Mouse (Mus musculus): ENCODE measurements around the gene Samd15.
"Not testable (repeated sequence)": the region's sequence is repeated elsewhere in the genome, so short reads cannot be mapped to it uniquely, and the experiment has no call there.

Gene Samd15

DNA sequence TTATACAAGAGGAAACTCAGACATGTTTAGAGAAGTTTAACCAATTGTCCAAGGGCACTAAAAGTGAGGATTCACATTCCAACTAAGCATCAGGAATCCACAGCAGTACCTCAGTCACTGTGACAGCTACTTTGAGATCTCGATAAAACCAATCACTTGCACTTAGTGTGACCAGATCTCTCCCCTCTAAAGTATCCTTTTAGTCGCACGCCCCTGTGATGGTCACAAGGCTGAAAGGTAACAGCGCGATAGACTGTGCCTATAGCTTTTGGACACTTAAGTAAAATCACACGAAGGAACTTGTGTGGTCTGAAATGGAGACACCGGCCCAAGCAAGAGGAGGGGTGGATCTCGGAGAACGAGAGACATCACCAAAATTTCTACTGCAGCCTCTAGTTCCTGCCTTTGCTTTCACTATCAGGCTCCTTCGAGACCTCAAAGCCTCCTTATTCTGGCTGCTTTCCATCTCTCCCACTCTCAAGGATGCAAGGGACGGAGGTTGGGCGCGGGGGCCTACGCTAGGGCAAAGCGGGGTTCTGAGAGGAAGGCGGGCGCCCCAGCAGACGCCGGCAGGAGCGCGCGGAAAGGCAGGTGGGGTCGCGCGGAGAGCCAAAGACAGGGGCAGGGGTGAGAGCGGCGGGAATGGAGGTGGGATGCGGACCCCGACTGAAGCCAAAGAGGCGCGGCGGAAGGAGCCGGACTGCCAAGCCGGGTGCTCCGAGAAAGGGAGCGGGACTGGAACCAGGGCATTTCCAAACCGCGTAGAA, at the start of gene Samd15:
Gene Samd15, plus strand, starts transcription at position 518 of the 767 bp plus-strand sequence.
- DNase-seq (ENCODE audit: low spot score) = peak; percentile 25

DNA sequence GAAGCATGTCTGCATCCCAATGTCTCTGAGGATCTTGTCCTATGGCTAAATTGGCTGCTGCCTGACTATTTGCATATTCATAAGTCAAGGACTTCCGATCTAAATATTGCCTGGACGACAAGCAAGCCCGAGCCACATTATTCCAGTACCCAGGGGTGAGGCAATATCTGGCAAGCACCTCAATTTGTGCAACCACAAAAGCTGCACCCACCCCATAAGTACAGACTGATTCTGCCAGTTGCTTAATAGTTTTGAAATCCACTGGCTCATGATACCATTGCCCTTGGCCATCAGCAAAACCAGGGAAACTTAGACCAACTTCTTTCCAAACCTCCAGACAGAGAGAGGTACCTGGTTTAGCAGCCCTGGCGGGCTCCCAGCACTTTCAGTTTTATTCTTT, 45.1 kb upstream of the Samd15 start:
- DNase-seq (ENCODE audit: low spot score) = not testable (repeated sequence)

DNA sequence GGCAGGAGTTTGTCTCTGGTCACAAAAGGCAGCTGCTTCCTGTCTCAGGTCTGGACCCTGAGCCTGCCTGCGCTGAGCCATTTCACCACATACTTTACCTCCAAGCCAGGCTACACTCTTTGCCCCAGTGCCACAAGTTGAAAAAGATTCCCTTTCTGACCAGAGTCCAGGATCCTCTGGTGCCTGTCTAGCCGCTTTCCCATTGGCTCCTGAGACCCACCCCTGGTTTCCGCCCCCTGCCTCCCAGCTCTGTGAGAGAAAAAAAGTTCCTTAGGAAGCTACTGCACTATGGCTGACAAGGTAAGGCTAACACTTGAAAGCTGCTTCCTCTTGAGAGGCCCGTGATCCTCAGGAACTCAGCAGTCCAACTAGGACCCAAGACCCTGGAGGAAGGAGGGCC, 42.2 kb upstream of the Samd15 start:
- no peak for DNase-seq (ENCODE audit: low spot score)

DNA sequence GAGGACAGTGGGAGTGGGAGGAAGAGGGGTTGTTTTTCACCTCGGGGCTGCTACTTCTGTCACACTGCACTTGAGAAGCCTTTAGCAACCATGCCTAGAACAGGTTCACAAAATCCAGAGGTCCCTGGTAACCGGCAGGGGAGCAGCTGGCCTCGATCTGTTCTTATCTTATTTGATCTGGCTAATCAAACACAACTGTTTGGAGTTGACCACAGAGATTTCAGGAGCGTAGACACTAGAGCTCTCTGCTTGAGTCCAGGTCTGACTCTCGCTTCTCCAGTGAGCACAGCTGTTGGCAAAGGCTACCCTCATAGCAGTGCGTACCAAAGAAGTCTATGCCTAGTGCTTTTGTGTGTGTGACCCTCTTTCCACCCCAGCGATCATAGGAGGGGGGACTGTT, 41.4 kb upstream of the Samd15 start:
- no peak for DNase-seq (ENCODE audit: low spot score)

DNA sequence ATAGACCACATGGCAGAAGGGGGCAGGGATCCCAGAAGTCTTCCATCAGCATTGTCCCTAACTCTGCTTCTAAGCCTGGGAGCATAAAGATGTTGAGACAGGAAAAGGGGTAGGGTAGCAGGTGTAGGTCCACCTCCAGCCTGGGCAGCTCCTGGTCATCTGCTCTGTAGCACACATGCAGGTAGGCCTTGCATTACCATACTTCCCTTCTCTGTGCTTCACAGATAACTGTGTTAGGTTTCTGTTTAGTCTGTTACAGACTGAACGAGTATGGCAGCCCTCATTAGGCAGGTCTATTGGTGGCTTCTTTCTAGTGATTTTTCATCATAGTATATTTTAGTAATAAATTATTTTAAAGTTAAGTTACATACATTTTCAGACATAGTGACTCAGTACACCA, 39.2 kb upstream of the Samd15 start:
- DNase-seq (ENCODE audit: low spot score) = no peak

DNA sequence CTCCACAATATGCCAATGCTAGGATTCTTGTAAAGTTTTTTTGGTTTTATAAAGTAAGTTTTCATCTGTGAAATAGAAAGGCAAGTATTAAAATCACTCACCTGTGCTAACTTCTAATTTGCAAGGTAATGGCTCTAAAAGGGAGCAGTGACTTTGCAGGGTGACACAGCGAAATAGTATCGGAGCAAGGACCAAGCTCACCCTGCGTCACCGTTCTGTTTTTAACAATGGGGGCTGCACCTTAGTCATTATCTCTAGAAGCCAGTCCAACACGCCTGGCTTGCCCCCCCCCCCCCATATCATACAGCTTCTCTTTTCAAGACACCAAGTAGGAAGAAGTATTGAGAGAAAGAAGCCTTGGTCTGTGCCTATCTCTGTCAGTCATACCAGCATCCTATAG, 38.7 kb upstream of the Samd15 start:
- no peak for DNase-seq (ENCODE audit: low spot score)

DNA sequence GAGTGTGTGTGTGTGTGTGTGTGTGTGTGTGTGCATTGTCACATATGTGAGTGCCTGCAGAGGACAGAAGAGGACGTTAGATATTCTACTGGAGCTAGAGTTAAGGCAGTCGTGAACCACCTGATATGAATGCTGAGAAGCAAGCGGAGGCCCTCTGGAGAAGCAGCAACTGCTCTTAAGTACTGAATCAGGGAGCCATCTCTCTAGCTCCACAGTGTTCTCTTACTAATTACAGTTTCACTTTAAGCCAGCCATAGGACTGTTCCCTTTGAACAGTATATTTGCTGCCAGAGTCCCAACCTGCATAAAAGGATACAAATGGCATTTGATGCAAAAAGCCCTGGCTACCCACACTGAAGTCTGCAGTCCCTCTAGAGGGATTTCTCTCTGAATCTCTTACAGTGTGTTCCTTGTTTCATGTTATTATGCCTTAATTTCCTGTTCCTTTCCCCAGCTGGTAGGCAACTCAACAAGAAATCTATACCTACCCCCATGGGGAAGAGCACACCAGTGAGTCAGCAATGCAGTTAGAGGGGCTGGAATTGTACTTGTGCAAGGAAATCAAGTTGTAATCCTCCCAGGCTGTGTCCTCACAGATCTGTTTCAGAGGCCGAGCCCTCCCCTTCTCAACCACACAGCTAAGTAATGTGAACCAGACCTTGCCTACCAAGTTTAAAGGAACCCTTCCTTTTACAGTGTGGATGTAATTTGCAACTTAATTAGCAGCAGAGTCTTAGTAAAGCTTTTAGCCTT, 24.2 kb upstream of the Samd15 start:
- no peak for DNase-seq (ENCODE audit: low spot score)

DNA sequence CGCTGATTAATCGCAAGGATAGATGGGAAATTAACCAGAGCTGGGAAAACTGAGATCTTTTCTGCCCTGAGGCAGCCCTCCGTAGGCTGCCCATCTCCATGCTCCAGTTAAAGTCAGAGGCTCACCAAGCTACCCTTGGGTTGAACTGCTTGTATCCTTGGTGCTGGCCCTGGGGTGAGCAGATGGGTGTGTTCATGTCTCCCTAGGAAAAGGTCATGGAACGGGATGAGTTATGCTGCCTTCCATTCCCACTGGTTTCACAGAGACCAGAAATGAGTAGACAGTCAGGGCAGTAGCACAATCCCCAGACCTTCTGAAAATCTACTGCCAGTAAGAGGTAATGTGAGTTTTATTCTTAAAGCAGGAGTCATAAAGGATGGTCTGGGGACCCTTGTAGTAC, 21.9 kb upstream of the Samd15 start:
- no peak for DNase-seq (ENCODE audit: low spot score)

DNA sequence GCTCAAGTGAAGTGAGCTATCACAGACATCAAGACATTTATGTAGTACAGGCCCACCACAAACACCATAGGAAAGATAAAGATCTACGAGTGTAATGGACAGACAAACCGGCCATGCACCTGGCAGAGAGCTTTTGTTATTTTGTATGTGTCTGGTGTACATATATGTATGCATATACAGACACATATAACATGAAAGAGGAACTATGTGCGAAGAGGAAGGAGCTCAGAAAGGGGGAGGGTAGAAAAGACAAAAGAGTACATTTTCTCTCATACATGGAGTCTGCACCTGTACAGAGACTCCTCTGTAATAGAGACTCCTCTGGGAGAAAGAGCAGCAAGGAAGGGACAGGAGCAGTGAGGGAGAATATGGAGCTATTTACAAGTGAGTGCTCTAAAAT, 6.5 kb upstream of the Samd15 start:
- no peak for DNase-seq (ENCODE audit: low spot score)

DNA sequence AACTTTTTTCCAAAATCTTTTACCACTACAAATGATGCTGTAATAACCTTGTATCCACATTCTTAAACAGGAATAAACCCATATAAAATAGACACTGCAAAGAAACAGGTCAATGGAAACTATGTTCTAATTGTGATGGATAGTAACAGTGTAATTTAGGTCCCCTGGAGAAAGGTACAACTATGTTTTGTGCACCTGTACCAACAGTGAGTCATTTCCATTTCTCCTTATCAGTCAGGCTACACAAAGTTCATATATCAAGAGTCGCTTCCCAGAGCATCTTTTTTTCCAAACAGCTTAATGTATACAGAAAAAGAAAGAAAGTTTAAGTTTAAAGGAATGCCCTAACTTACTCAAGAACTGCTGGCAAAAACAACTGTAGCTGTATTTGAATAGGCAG, 4.5 kb upstream of the Samd15 start:
- DNase-seq (ENCODE audit: low spot score) = no peak

DNA sequence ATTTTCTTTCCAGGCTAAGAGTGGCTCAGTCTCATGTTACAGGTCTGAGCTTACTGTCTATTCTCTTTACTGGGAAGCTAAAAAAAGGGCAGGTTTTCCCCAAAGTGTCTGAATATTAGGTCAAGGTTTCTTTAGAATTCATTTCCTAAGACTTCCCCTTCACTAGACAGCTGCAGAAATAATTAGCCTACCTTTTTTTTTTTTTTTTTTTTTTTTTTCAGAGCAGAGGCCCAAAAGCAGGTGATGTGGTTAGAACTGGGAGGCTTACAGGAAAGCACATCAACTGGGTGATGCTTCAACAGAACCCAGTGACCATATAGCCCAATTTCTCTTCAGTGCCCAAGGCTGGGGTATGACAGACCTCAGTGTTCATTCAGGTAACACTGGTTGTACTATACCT, 3.2 kb upstream of the Samd15 start:
- no peak for DNase-seq (ENCODE audit: low spot score)

DNA sequence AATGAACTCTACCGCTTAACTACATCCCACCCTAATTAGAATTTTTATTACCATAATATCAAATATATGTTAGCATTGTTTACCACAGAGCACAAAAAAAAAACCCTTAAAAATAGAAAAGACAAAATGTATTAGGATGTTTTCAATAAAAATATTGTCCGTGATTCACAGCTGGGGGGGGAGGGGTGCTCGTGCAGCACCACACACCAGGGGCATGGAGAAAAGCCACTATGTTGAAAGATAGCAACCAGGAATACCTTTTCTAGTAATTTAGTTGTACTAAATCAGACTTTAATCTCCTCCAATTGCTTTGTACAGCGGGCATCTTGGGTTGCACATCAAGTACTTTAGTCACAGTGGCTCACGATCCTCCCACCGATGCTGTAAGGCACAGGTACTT, 731 bp upstream of the Samd15 start:
- DNase-seq (ENCODE audit: low spot score) = no peak

DNA sequence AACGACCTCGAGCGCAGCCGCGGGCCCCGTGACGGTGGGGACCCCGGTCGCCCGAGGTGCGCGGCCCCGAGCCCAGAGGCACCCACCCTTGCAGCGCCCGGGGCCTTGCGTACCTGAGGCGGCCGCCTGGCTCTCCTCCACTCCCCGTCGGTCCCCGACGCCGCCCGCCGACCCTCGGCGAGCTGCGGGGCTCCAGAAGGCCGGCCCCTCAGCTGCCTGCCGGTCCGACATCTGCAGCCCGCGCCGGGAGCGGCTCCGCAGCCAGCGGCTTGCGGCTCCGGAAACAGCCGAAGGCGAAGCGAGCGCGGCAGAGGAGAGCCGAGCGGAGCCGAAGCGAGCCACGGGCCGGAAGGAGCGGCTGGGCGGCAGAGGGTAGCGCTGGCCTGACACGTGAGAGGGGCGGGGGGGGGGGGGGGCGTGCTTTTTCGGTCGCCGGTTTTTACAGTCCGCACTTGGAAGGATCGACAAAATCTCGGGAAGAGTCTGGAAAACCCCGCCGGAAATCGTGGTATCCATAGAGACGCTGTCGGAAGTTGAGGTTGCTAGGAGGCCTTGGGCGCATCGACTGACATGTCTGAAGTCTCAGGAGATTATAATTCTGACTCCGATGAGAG, 557 bp downstream of the Samd15 start, which contains the start of gene Tmed8:
Gene Tmed8, minus strand, starts transcription at position 482 of the 614 bp plus-strand sequence.
- DNase-seq (ENCODE audit: low spot score) = peak; percentile 68

DNA sequence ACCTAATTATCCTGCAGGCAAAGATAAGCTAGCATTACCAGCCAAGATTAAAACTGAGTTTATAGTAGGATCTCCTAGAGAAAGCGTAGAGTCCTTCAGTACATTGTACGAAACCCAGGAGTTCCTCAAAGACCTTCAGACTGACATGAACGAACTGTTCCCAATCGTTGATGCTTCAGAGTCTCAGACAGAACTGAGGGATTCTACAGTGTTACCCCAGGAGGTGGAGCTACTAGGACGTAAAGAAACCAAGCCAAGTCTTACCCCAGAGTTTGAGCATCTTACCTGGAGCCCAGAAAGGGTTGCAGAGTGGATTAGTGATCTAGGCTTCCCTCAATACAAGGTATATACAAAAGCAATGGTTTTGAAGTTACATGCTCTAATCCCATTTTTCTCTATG, 2.2 kb downstream of the Samd15 start:
- no peak for DNase-seq (ENCODE audit: low spot score)

DNA sequence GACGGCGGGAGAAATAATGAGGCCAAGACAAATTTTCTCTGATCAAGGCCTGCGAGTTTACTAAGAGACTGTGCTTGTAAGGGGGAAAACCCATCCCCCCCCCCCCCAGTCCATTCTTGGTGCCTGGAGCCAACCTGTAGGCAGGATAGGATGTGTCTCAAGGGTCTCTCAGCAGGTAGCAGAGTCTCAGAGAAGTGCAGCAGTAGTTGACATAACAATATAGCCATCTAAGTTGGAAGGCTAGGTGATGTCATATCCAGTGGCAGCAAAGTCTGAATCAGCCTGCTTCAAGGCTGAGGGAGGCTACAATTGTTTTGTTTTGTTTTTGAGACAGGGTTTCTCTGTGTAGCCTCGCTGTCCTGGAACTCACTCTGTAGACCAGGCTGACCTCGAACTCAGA, 6.3 kb downstream of the Samd15 start:
- not testable (repeated sequence) for DNase-seq (ENCODE audit: low spot score)

DNA sequence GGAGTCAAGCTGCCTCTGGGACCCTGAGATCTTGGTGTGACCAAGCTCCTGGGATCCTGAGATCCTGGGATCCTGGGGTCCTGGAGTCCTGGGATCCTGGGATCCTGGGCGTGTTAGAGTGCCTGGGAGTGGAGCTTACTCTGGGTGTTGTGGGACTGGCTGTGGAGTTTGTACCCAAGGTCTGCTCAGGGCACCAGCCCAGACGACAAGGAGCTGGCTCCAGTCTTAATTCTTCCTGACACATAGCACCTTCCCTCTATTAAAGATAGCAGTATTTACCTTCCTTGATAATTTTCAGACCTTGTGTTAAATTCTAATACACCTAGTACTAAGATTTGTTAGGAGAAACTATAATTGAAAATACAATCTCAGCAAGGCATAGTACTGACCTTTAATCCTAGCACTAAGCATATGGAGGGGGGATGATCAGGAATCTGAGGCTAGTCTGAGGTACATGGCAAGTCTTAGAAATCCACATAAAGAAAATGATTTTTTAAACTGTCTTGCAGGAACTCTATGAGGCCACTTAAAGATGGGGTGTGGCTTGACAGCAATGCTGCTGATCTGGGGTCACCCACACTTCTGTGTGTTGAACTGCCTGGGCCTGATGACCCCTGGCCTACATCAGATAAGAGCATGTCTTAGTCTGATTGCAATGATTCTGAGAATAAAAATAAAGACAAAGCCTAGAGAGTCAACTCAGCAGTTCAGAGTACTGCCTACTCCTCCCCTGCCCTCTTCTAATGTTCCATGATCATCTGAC, 13.5 kb downstream of the Samd15 start:
- DNase-seq (ENCODE audit: low spot score) = no peak

DNA sequence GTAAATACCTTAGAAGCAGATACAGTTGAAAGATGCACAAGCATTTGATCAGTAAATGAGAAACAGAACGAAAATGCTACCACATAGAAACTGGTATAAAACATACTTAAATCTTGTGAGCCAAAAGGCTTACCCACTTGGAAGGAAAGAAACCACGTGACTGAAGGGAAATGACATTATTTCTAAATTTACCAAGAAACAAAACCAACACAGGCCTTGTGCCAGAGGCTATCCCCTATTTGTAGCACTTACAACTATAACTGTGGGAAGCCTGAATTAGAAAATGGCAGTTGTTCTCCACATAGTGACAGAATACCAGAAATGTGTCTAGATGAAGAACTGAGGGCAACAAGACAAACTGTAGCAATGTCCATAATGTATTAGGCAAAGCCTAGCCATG, 16.5 kb downstream of the Samd15 start:
- DNase-seq (ENCODE audit: low spot score) = no peak

DNA sequence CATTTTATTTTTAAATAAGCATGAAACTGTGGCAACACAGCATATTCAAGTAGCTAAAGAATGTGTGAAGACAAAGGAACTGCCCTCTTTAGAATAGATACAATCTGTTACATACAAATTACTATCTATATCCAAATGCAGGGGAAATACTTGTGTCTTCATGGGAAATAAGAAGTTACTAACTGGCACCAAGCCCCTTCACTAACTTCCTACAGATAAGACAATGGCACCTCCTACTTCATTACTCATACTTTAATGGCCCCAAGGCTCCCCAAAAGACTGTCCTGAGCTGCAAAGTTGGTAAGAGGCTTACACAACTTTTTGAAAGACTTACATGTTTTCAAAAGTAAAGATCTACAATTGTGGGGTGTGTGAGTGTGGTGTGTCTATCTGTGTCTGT, 18.1 kb downstream of the Samd15 start:
- DNase-seq (ENCODE audit: low spot score) = no peak

DNA sequence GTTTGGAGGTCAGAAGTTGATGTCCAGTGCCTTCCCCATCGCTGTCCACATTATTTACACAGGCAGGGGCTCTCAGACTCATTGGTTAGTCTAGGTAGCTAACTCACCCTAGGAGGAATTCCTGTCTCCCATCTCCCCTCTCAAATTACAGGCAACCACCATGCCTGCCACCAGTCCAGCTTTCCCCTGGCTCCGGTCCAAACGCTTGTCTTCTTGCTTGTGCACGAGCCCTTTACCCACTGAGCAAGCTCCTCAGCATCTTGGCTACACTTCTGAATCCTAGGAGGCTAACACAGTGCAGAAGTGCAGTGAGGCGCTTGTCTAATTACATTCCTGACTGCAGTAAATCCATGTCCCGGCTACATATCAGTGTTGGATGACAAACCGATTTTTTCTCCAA, 19.8 kb downstream of the Samd15 start:
- no peak for DNase-seq (ENCODE audit: low spot score)

DNA sequence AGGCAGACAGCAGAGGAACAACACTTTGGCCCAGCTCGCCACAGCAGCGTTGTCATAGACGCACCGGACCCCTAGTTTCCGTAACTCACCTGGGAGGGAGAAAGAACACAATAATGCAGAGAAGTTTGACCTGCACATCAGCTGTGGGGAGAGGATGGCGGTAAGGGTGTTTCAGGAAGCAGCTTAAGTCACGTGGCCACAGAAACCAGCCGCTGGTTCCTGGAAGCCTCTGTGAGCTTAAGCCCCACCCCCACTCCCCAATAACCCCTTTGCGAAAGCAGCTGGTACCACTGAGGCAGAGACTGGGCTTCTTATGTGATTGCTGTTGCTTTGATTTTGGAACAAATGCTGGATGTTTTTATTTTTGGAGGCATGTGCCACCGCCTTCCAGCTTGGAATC, 25.4 kb downstream of the Samd15 start:
- no peak for DNase-seq (ENCODE audit: low spot score)

DNA sequence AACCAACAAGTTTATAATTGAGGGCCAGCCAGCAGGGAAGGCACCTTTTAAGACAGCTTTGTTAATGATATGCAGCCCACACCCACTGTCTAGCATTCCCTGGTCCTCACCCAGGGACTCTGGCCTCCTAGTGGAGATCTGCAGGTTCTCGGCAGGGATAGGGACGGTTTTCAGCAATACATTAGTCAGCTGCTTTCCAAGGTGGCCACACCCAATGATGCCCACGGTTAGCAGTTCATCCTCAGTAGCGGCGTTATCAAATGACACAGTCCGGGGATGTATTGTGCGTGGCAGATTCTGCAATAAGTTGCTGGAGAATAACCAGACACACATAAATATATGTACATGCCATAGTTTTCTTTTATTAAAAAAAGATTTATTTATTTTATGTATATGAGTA, 27.3 kb downstream of the Samd15 start:
- DNase-seq (ENCODE audit: low spot score) = no peak

DNA sequence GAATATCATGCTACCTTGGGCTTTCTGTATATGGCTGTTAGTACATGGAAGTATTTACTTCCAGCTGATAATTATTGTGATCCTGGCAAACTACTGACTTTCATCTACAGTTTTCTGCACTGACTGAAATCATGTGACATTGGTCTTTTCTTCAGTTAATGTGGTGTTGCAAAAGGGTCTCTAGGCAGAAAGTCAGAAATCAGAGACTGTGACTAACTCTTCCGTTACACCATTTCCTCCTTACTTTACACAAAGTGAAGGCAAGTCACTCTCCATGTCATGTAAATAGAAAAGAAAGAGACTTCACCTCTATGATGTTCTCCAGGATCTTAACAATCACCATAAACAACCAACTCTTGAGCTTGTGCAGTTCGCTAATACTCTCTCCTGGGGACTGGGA, 30.1 kb downstream of the Samd15 start:
- DNase-seq (ENCODE audit: low spot score) = no peak

Data from left cerebral cortex, adult 11 months (tissue).